Mouse (Mus musculus) adipocyte (in vitro differentiated cells): Measurements from ENCODE around the gene Nck2.
A peak's percentile ranks its signal among the peaks of the same experiment; 100 is the strongest.

ENCODE experiments used
- DNase-seq: peaks from one replicate; pipeline ENCODE4 v3.0.0-alpha.2; 2016; ENCODE audit warnings: low spot score

Gene Nck2

DNA sequence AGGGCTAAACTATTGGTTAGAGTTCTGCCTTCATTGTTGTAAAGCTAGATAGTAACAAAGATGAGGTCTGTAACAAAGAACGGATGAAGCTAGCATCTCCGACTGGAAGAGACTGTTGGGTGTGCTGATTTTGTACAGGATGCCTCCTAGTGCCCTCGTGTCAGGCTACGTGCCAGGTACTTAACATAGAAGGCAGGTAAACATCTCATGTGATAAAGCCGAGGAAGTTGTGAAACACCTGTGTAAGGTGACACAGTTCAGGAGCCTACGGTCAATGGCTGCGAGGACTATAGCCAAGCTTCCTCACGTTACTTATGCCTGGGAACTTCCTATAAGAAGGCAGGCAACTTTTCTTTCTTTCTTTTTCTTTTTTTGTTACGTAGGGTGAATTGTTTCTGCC, at the start of gene Nck2:
Nck2 (plus strand) TSS at position 49 of the 400 bp plus-strand sequence.
- no peak for DNase-seq

DNA sequence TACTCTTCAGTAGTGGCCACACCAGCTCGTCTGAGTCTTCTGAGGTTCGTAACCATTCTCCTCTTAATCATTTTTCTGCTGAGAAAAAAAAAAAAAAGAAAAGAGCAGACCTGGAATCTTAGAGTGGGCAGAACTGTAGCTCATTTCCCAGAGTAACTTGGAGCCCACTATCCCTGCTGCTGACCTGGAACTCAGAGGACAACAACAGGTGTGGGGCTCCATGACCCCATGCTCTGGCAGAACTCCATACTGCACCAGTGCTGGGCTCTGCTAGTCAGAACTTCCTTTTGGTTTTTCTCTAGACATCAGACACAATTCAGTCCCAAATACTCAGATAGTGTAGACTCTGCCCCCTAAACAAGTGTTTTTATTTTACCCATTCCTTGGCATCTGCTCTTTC, 49.3 kb upstream of the Nck2 start:
- no peak for DNase-seq

DNA sequence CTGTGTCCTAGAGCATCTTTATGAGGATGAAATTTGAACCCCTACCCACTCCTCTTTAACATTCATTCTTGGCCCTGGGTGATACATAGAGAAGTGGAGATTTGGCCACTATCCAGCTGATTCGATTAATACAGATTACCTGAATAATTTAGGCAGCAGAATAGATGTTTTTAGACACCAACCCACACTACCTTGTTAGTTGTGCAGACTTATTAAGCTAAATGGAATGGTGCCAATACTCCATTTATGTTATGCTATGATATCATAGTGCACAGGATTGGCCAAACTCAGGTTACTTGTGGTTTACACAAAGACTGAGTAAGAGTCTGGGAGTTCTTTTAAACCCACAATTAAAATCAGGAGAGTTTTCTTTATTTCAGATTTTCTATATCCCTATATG, 48.6 kb upstream of the Nck2 start:
- no peak for DNase-seq

DNA sequence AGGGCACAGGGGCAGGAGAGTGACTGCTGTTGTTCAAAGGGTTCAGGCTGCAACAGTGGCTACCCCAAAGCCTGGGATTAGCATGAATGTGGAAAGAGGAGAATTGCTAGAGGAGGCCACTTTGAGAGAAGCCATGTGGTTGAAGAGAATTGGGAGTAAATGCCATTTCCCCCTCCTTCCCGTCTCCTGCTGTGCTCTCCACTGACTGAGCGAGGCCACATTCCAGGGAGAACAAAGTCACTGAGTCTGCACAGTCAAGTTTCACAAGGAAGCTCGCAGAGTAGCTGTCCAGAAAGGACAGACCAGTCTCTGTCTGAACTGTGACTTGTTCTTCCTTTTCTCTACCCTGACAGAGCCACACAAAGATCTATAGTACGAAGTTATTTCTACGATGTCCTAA, 47.9 kb upstream of the Nck2 start:
- DNase-seq = no peak

DNA sequence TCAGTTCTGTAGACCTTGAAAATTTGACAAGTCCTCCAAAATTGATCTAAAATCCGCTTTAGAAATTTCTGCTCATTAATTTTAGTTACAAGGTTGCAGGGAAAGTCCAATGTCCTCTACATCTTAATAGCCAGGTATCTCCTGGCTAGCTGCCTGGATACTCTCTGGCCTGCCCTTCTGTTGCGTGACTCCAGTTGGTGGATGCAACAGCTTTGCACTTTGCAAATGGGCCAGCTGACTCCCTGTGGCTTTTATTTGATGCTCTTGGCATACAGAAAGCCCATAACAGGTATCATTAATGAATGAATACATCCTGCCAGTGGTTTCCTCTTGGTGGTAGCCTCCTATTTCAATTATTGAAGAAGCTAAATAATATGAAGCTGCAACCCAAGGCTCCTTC, 47.3 kb upstream of the Nck2 start:
- no peak for DNase-seq

DNA sequence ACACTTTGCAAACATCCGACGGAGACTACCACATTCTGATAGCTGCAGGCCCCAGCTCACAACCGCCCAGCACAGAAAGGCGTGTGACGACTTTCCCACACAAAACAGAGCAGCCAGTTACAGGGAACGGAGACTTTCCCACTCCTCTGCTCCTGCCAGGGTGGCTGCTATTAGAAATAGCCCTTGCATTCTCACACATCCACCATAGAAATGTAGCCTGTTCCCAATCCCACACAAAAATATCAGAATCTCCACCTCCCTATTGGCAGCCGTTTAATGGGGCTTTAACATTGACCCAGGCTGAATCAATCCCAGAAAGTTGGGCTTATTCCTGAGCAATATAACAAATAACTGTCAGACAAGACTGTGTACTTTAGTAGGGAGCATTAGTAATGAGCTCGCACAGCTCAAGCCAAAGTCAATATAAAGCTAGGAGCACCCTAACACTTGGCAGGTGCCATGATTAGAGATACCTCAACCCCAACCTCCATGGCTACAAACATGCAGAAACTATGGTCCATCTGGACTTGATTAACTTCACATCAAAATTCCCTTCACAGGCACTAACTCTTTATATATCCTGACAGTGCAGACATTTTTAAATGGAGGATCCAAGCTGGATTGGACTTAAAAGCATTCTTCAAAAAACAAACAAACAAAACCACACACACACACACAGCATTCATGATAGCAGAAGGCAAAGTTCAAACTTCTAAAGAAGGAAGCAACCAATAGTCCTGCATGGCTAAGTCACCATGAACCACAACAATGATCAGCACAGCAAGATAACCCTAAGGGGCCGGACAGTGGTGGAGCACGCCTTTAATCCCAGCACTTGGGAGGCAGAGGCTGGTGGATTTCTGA, 45.4 kb upstream of the Nck2 start:
- no peak for DNase-seq

DNA sequence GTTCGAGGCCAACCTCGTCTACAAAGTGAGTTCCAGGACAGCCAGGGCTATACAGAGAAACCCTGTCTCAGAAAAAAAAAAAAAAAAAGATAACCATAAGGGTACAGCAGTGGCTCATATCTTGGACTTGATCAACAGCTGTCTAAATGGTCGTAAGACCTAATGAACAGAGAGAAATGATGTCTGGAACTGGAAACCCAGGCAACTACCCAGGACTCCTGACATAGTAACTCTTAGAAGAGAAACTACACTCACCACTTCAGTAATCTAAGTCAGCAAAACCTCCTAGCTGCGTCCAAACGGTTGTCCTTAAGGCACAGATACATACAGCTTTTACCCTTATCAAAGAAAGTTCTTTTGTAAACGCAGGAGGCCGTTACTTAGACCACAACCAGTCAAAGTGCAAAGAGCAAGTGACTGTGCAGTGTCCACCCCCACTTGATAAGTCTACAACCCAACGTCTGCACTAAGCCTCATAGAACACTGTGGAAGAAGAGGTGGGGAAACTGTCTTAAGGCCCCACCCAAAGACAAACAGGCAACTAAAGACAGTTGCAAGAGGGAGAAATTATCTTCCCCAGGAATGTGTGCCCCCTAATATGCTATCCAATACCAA, 44.7 kb upstream of the Nck2 start:
- no peak for DNase-seq

DNA sequence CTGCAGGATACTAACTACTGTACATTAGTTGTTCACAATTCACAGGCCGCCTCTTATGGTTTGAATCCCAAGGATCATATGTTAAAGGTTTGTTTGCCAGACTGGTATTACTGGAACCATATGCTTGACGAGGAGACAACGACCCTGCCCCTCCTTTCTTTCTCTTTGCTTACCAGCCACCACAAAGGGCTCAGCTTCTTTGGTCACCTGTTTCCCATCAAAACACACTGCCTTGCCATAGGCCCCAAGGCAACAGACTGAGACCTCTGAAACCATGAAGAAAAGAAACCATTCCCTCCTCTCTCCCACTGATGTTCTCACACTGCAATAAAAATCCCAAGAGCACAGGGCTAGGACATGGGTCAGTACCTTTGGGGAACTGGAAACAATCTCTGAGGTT, 43.7 kb upstream of the Nck2 start:
- no peak for DNase-seq

GRCm38 (mm10) chr1:43403341-43403740, 41.0 kb upstream of the Nck2 start:
- DNase-seq = no peak

- no peak for DNase-seq
Measured at GRCm38 (mm10) chr1:43404693-43405678, 39.4 kb upstream of the Nck2 start.

DNA sequence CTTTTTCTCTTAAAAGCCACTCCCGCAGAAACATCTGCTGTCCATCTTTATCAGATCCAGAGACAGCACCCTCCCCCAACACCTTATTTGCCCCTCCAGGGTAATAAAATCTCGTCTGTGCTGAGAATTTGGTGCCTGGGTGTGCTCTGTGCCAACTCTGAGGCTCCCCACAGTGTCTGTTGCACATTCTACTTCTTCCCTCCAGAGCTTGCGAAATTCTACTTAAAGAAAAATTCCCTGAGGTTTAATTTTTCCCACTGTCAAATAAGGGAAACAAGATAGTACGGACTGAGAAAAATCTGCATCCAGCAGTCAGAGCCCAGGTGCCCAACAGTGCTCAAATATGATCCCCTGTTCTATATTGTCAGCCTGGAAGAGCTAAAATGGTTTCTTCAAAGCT, 35.4 kb upstream of the Nck2 start:
- DNase-seq = no peak

DNA sequence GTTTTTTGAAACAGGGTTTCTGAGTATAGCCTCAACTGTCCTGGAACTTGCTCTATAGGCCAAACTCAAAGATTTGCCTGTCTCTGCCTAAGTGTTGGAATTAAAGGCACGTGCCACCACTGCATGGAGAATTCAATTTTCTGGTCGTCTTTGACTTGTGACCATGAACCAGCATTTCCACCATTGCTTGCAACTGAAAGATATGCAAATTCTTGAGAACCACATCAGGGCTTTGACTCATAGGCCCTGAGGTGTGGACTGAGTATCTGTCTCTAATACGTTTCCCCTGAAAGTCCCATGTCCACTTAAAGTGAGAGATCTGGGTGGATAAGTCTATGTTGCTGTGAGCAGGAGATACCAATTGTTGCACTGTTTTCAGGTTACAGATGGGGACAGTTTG, 31.6 kb upstream of the Nck2 start:
- no peak for DNase-seq

DNA sequence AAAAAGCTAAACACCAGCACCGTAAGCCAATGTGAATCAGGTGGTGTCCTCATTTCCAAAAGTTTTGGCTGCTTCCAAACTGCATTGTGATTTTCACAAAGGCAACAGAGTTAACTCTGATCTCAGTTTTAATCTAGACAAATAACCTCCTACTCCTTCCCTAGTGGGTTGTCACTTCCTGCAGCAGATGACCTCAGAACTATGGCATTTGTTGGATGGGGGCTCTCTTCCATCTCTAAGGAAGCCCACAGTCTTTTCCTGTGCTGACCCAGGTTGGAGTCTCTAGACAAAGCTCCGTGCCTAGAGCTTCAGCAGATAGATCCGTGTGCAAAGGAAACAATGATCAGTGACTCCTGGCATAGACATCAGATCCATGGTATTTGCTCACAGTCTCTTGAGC, 31.1 kb upstream of the Nck2 start:
- DNase-seq = no peak

DNA sequence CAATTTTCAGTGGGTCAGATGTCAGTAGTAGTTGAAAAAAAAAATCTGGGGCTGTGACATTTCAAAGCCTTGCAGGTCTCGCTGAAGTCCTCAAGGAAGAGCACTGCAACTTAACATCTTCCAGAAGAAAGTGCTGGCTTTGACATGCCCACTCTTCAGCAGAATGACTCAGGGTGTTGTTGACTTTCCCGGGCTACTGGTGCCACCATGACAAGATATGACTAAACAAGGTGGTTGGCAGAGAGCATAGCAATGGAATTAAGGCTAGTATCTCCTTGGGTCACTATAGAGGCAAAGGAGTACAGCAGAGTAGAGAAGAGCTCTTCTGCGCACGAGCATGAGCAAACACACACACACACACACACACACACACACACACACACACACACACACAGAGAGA, 30.6 kb upstream of the Nck2 start:
- DNase-seq = no peak

- no peak for DNase-seq
Measured at GRCm38 (mm10) chr1:43414228-43414627, 30.2 kb upstream of the Nck2 start.

DNA sequence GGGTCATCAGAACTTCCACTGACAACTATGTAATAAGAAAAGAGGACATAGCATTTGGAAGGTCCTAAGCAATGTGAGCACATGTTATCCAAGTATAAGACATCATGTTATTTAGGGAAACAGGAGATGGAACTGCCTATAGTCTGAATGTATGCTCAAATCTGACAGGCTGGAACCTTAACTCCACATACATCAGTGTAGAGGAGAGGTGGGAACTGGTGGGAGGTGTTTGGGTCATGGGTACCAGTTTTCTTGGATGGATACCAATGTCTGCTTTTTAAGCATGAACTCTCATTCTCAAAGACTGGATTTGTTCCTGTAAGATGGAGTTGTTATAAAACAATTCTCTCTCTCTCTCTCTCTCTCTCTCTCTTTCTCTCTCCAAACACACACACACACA, 29.4 kb upstream of the Nck2 start:
- DNase-seq = no peak

GRCm38 (mm10) chr1:43422969-43423748, 21.2 kb upstream of the Nck2 start:
- no peak for DNase-seq

DNA sequence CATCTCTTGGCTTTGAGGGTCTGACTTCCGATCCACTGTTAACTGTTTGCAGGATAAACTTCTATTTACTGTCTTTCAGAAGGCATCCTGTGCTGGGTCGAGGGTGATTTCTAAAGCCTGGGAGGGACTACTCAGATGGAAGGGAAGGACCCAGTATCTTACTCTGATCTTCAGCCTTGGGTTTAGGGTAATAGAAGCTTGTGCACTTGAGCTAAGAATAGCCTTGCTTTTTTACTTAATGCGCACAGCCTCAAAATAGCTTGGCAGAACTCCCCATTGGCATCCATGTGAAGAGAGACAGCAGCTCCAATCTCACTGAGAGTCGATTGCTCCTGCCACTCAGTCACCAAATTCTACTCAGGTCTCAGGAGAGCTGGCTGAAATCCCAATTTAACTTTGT, 17.9 kb upstream of the Nck2 start:
- DNase-seq = peak; percentile 53

- no peak for DNase-seq
Measured at GRCm38 (mm10) chr1:43426993-43427535, 17.3 kb upstream of the Nck2 start.

- no peak for DNase-seq
Measured at GRCm38 (mm10) chr1:43429924-43430876, 14.2 kb upstream of the Nck2 start.
